Mouse (Mus musculus) ES-CJ7 (cell line): ENCODE measurements around the gene Rif1.
"Not testable (repeated sequence)": the region's sequence is repeated elsewhere in the genome, so short reads cannot be mapped to it uniquely, and the experiment has no call there.

Source experiments
- DNase-seq: peaks from one replicate; pipeline ENCODE4 v3.0.0; 2011; ENCODE audit warnings: low read depth, low spot score

The Rif1 gene

DNA sequence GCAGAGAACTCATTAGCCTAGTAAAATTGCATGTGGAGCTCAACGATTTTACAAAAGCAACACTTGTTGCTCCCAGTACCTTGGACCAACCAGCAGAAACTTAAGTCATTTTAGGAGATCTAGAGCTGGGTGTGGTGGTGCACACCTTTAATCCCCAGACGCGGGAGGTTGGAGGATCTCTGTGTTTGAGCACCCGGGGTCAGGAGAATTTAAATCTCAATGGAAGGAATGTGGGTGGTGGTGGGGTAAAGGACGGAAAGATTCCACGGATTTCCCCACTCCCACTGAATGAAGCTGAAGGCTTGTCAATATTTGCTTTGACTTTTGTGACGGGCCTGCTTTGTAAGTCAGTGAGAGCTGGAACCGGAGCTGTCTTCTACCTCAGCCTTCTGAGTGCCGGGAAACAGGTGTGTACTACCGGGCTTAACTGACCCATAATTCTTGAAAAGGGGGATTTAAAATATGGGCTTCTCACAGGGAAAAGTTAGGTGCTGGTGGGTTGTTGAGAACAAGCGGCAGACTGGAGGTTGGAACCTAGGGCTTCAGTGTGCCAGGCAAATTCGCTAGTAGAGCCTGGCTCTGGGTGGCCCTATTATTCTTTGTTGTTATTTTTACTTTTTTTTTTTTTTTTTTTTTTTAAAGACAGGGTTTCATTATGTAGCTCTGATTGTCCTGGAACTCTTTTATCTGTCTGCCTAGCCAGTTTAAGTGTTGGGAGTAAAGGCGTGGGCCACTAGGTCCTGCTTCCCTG lies 1.2 kb upstream of the Rif1 start:
- peak; percentile 96 for DNase-seq

DNA sequence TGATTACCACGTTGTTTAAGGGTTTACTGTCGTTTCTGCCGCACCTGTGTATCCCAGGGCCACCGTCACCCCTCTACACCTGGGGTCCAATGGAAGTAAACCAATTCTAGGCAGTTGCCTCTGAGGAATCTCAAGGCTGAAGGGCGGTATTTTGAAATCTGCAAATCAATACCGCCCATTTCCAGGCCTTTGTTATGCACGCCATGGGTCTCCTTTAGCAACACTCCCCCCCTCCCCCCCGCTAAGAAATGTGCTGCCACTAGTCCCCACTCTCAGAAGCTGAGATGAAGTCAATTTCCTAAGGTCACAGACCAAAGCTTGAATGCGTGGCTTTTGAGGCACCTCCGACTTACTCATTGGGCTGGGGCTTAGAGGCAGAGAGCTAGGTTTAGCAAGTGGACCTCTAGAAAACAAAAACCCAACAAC lies 554 bp upstream of the Rif1 start:
- peak; percentile 99 for DNase-seq

DNA sequence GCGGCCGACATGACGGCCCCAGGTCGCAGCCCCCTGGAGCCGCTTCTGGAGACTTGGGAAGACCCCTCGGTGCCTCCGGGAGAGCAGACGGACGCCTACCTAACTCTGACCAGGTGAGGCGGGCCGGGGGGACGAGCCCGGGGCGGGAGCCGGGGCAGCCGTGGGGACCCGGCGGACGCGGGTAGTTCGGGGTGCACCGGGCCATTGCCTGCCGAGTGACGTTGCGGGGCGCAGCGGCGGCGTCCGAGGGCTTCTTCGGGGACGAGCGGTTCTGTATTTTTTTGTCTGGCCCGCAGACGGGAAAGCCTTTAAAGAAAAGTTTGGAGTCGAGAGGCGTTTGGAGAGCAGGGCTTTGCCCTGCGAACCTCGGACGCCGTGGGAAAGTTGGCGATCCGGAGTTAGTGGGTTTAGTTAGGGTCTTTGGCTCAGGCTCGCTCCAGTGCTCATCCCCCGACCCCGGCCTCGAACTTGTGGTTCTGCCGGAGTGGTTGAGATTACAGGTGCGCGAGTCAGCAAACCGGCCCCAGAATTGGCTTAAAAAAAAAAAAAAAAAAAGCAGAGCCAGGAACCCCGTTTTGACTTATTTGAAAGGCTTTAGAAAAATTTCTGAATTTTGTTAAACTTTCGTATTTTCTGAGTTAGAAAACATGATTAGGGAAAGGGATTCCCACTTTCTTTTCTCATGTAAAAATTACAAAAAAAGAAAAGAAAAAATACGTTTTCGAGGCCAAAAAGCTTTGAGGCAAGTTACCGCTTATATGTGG lies 691 bp downstream of the Rif1 start:
- no peak for DNase-seq

DNA sequence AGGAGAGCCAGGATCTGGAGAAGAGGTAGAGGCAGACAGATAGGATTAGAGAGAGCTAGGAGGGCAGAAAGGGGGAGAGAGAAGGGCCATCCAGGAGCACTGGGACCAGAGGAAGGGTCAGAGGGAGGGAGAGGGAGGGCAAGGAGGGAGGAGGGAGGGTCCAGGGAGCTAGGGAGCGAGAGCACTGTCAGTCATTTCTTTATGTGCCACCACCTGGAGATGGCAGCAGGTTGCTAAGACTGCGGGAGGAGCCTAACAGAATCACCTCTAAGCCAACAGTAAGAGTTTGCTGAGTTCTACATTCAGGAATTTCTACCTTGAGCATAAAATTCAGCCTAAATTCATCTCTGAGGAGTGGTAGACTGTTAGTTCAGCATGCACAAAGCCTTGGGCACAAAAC lies 6.0 kb downstream of the Rif1 start:
- DNase-seq: peak; percentile 30

DNA sequence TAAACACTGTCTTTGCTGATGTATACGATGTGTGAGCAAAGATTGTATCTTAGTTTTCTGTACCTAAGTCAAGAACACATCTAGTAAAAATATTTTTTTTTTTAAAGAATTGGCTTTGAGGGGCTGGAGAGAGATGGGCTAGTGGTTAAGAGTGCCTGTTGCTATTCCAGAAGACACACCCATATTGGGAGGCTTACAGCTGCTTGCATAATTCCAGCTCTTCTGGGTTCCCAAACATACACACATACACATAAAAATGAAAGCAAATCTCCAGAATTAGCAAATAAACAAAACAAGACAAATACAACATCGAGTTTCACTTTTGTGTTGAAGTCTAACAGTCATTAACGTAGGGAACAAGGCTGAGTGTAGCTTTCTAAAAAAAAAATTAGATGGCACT lies 11.4 kb downstream of the Rif1 start:
- DNase-seq: no peak

DNA sequence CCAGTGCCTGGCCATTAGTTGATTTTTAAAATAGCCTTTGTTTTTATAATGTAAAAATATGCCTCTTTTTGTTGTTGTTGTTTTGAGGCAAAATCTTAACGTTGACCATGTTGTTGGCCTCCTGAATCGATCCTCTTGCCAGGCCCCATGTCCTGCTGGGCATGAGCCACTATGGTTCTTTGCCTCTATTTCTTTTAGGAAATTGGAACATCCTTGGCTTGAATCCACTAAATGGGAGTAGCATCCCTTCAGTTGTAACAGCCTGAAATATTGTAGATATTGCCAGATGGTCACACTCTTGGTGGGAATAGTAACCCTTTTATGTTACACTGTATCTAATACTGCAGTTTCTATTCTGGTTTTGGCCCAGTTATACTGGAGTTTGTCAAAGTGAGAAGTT lies 11.9 kb downstream of the Rif1 start:
- no peak for DNase-seq

DNA sequence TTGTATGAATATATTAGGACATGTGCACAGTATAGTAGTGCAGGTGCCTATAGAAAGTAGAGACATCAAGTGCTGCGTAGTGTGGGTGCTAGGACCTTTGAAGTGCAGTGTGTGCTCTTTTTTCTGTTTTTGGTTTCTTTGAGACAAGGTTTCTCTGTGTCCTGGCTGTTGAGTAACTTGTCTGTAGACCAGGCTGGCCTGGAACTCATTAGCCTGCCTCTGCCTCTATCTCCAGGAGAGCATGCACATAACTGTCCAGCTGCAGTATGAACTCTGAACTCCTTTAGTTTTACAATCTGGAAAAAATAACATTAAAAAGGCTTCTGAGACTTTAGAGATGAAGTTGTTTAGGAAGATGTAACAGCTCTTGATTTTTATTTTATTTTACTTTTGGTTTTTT lies 41.5 kb downstream of the Rif1 start:
- DNase-seq: no peak

DNA sequence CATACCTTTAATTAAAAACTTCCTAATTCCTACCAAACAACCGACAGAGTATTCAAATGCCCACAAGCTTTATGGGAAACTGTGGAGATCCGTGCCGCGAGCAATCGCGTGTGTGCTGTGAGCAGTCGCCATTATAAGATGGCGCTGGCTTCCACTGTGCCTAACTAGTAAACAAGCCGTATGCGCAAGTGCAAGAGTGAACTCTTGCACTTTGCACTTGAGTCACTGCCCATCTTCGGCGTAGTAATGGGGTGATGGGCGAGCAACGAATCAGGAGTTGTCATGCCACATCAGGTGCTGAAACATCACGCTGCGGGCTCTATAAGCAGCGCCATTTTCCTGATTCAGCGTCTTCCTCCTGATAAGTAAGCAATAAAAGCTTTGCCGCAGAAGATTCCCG lies 58.7 kb downstream of the Rif1 start:
- DNase-seq: not testable (repeated sequence)

DNA sequence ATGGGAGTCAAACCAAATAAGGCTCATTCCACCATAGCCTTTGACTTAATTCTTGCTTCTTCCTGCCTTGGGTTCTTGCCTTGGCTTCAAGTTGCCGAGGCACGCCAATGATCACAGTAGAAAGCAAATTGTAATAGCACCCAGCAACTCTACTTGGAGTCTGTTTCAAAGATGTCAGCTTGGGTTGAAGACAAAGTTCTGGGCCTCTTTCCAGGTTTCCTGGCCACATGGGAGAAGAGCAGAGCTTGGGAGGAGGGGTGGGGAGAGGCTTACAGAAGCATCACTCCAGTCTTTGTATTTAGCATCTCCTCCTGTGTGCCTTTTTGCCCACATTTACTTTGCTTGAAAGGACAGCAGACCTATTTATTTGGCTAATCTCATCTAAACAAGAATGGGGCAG lies 60.7 kb downstream of the Rif1 start:
- no peak for DNase-seq

DNA sequence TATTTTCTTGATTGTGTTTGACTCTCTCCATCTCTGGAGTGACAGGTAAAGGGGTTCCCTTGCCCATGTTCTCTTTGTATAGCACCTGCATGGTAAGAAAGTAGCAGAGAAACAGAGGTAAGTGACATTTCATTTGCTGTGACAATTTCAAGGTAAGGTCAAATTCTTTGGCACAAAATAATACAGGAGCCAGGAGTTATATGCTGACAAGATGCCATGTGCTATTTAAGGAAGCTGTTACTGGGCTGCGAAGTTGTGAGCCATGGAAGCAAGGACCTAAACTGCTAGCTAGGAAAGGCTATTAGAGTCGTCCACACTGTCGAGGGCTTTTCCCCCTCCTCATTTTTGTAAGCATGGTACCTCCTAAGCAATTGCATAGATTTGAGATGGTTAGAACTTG lies 80.4 kb downstream of the Rif1 start:
- no peak for DNase-seq

DNA sequence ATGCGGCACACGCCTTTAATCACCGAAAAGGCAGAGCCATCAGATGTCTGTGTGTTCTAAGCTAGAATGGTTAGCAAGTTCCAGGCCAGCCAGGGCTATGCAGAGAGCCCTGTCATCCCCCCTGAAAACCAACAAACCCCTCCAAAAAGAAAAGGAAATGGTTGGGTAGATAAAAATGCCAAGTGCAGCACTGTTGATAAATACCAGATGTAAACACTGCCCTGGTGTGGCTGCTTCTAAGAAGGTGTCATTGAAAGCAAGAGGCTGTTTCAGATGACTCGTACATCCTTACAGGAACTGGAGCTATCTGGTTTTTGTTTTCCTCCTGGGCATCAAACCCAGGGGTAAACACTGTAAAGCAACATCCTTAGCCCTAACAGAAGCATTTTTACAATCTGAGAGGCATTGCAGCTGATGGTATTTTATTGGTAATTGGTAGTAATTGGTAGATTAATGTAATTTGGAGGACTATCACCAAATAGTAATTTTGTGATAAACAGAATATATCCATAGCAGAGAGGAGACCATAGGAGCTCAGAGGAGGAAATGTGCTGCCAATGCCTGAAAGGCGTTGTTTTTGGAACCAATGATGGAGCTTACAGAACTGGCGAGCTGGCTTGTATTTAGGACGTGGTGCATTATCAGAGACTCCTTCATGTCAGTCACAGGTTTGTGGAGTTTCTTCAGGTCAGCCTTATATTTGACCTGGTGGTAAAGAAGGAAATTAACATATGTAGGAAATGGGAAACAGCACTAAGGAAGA lies 96.8 kb downstream of the Rif1 start:
- no peak for DNase-seq
